Mouse (Mus musculus) ES-Bruce4 (cell line): ENCODE results near the gene Gm765. TPM values are rescaled to one million over a fixed set of nuclear protein-coding genes. Genes with fewer than 3 reads are reported as not detected.

Experiments
- H3K27ac ChIP-seq: 2 replicates; pipeline ENCODE4 v1.5.1; 2012; ENCODE audit warnings: low read length, inconsistent platforms; ENCODE audit not compliant: insufficient read depth
- H3K27me3 ChIP-seq: 2 replicates; pipeline ENCODE4 v1.6.1; 2012; ENCODE audit warnings: mild to moderate bottlenecking, low read length, inconsistent platforms; ENCODE audit not compliant: control insufficient read depth, poor library complexity, insufficient read depth, severe bottlenecking
- H3K36me3 ChIP-seq: 2 replicates; pipeline ENCODE4 v1.6.1; 2012; ENCODE audit warnings: inconsistent platforms, mild to moderate bottlenecking, low read length, moderate library complexity; ENCODE audit not compliant: control insufficient read depth, poor library complexity, insufficient read depth, severe bottlenecking
- H3K4me1 ChIP-seq: one replicate; pipeline ENCODE4 v1.8.1; 2011; ENCODE audit warnings: low read length; ENCODE audit not compliant: control insufficient read depth, insufficient read depth
- H3K4me3 ChIP-seq: 2 replicates; pipeline ENCODE4 v1.5.1; 2011; ENCODE audit warnings: low read depth, mild to moderate bottlenecking, low read length
- H3K9ac ChIP-seq: 2 replicates; pipeline ENCODE4 v1.6.1; 2012; ENCODE audit warnings: low read depth, mild to moderate bottlenecking, inconsistent platforms; ENCODE audit not compliant: poor library complexity, severe bottlenecking
- H3K9me3 ChIP-seq: replicated peaks from 2 replicates; pipeline ENCODE4 v1.6.1; 2012; ENCODE audit warnings: mild to moderate bottlenecking, low read length, inconsistent platforms; ENCODE audit not compliant: control insufficient read depth, poor library complexity, insufficient read depth, severe bottlenecking
- CTCF ChIP-seq: IDR thresholded peaks from one replicate; pipeline ENCODE4 v1.8.1; 2011; ENCODE audit warnings: low read depth, low read length
- EP300 ChIP-seq: IDR thresholded peaks from 2 replicates; pipeline ENCODE4 v1.6.1; 2011; ENCODE audit warnings: low read depth, low read length; ENCODE audit not compliant: insufficient read depth
- POLR2A ChIP-seq: IDR thresholded peaks from one replicate; pipeline ENCODE4 v1.8.1; 2011; ENCODE audit warnings: low read length; ENCODE audit not compliant: insufficient read depth
- polyA plus RNA-seq: library from polyadenylated mRNA; stranded (reverse); fragments of >200 nt; gene quantifications from 2 replicates; pipeline ENCODE4 v1.2.4, GENCODE M21; 2011; ENCODE audit warnings: low read depth; ENCODE audit not compliant: missing spikeins, insufficient read depth, insufficient read length

Gm765 gene
- polyA plus RNA-seq, 1 experiment: not detected

DNA sequence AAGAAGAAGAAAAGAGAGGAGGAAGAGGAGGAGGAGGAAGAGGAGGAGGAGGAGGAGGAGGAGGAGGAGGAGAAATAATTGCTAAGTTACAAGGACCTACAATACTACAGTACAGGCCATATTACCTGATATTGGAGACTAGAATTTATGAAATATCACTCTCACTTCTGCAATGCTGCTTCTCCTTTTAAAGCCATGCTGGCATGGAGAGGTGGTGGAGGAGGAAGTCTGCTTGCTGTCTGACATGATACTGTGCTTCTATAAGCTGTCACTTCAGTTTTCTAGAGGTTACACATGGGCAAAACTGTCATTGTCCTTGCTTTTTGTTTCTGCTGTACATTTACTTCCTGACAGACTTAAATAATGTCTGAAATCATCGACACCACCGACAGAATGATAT lies 9.8 kb downstream of the Gm765 start:
- Histone ChIP-seq H3K36me3 (no peaks in the 10 kb centered on the region), H3K4me3 (no peak overlapping the region), H3K9ac (no peak overlapping the region), H3K4me1 (no peaks in the 10 kb centered on the region), H3K27ac (no peak overlapping the region), H3K27me3 (no peaks in the 10 kb centered on the region), H3K9me3 (no peaks in the 10 kb centered on the region)
- TF ChIP-seq POLR2A: no peak

- Histone ChIP-seq H3K36me3 (no peaks in the 10 kb centered on the region), H3K27ac (no peak overlapping the region), H3K9me3 (no peaks in the 10 kb centered on the region), H3K4me3 (no peak overlapping the region), H3K27me3 (no peaks in the 10 kb centered on the region), H3K4me1 (no peaks in the 10 kb centered on the region), H3K9ac (no peak overlapping the region)
- TF ChIP-seq CTCF: no peak
- no peak for TF ChIP-seq POLR2A
- TF ChIP-seq EP300: no peak
Measured at GRCm38 (mm10) chr6:98311659-98312058, 30.9 kb downstream of the Gm765 start.

DNA sequence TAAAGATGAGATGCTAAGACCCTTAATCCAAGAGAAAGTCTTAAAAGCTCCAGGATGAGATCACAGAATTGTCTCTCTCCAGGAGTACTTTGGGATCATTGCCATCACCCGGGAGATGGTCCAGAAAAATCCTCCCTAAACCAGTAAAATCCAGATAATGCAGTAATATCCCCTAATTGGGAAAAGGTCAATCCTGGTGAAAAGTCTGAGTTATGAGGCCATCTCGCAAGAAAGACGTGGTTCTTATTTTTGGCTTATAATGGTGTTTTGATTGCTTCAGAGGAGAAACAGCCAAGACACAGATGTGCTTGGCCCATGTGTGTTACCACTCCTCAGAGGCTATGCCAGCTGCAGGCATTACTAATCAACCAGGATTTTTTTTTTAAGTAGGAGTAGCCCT lies 34.9 kb downstream of the Gm765 start:
- no peaks in the 10 kb centered on the region for H3K27me3 ChIP-seq
- H3K9ac ChIP-seq: no peak overlapping the region
- H3K27ac ChIP-seq: no peak overlapping the region
- no peaks in the 10 kb centered on the region for H3K4me1 ChIP-seq
- no peak overlapping the region for H3K4me3 ChIP-seq
- no peaks in the 10 kb centered on the region for H3K36me3 ChIP-seq
- TF ChIP-seq POLR2A (no peak), CTCF (no peak), EP300 (no peak)
- H3K9me3 ChIP-seq: no peaks in the 10 kb centered on the region

DNA sequence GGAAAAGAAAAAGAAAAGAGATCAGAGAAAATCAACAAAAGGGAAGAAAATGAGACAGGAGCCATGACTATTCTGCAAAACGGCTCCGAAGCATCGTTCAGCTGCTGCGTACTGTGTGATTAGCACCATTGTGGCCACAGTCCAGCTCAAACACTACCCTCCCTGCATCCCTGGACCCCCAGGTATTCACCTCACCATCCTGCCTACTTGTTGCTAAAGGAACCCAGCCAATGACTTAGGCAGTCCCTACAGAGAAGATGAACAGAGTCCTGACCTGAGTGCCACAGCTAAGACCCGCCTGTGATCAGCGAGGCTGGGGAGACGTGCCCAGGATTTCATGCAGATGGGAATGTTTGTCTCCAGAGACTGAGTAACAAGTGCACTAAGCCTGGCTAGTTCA lies 35.4 kb downstream of the Gm765 start:
- Histone ChIP-seq H3K4me3 (no peak overlapping the region), H3K4me1 (no peaks in the 10 kb centered on the region), H3K27me3 (no peaks in the 10 kb centered on the region), H3K9ac (no peak overlapping the region), H3K36me3 (no peaks in the 10 kb centered on the region), H3K9me3 (no peaks in the 10 kb centered on the region), H3K27ac (no peak overlapping the region)
- no peak for TF ChIP-seq CTCF
- TF ChIP-seq EP300: no peak
- TF ChIP-seq POLR2A: no peak

- H3K27ac ChIP-seq: no peak overlapping the region
- H3K4me1 ChIP-seq: no peaks in the 10 kb centered on the region
- no peak for TF ChIP-seq EP300
- no peak for TF ChIP-seq POLR2A
- no peak for TF ChIP-seq CTCF
- H3K9ac ChIP-seq: no peak overlapping the region
- no peaks in the 10 kb centered on the region for H3K36me3 ChIP-seq
- no peaks in the 10 kb centered on the region for H3K9me3 ChIP-seq
- H3K4me3 ChIP-seq: no peak overlapping the region
- H3K27me3 ChIP-seq: no peaks in the 10 kb centered on the region; the same call in 1 of the 2 replicates
Measured at GRCm38 (mm10) chr6:98292064-98292463, 50.5 kb downstream of the Gm765 start.

DNA sequence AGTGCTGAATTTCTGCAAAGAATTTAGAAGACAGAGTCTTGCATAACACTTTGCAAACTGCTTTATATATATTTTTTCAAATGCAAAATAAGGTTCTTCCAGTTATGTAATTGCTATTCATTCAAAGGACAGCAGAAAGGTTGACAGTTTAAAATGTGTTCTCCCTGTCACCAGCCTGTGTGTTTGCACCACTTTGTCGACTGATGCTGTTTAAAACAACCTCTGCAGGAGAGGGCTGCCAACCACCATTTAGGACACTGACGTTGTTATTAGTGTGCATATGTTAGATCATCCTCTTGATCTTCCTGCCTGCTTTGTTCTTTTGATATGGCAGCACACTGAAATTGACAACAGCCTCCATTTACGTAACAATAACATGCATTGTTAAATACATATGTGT lies 54.2 kb downstream of the Gm765 start:
- H3K9ac ChIP-seq: no peak overlapping the region
- TF ChIP-seq EP300 (no peak), POLR2A (no peak), CTCF (no peak)
- no peak overlapping the region for H3K27ac ChIP-seq
- H3K27me3 ChIP-seq: no peaks in the 10 kb centered on the region; the same call in 1 of the 2 replicates
- no peaks in the 10 kb centered on the region for H3K9me3 ChIP-seq
- no peak overlapping the region for H3K4me3 ChIP-seq
- no peaks in the 10 kb centered on the region for H3K4me1 ChIP-seq
- H3K36me3 ChIP-seq: no peaks in the 10 kb centered on the region
